Mouse (Mus musculus) adrenal gland, adult 18-20 months (tissue): Measurements from ENCODE around the gene Vmn1r63. TPM values are rescaled to one million over a fixed set of nuclear protein-coding genes. Genes with fewer than 3 reads are reported as not detected.
"Not testable (repeated sequence)": the region's sequence is repeated elsewhere in the genome, so short reads cannot be mapped to it uniquely, and the experiment has no call there.

Experiments
- DNase-seq, 2 experiments: peaks; one replicate each; pipeline ENCODE4 v3.0.0; 2021 to 2022; ENCODE audit warnings: low spot score in 2 of 2
- long read RNA-seq, 2 experiments: library from polyadenylated mRNA; stranded (forward); transcript quantifications; one replicate each; pipeline ENCODE4 v2.0.0; 2021
- total RNA-seq, 2 experiments: library from RNA; stranded (reverse); gene quantifications; 1 replicate in 1 of 2; 2 replicates in 1 of 2; pipeline ENCODE4 v1.2.3; 2021

Gene Vmn1r63
- total RNA-seq, result not detected
- long read RNA-seq, experiment 1, result 0 reads
- long read RNA-seq, experiment 2, result 0 reads

- DNase-seq, result not testable (repeated sequence)
Observed at GRCm38 (mm10) chr7:5805345-5805744, at the start of gene Vmn1r63. Gene Vmn1r63 (minus strand): TSS chr7:5805445.

Other genes with a start within 250 kb of the Vmn1r63 start
- not detected for gene Vmn1r61, start 192.2 kb downstream of the Vmn1r63 start, total RNA-seq
- not detected for gene Vmn1r62, start 131.8 kb downstream of the Vmn1r63 start, total RNA-seq
- gene Vmn1r64, start 79.1 kb upstream of the Vmn1r63 start, total RNA-seq, result not detected
- not detected for gene Vmn1r65, start 205.6 kb upstream of the Vmn1r63 start, total RNA-seq
- not detected for gene Nlrp4c, start 239.7 kb upstream of the Vmn1r63 start, total RNA-seq